Mouse (Mus musculus) liver, adult (tissue): ENCODE measurements around the gene Marveld2.

Experiments
- GATA4 ChIP-seq: IDR thresholded peaks from 2 replicates; pipeline ENCODE4 v1.6.1; 2014; ENCODE audit warnings: mild to moderate bottlenecking, low read length; ENCODE audit not compliant: insufficient replicate concordance

The Marveld2 gene

DNA sequence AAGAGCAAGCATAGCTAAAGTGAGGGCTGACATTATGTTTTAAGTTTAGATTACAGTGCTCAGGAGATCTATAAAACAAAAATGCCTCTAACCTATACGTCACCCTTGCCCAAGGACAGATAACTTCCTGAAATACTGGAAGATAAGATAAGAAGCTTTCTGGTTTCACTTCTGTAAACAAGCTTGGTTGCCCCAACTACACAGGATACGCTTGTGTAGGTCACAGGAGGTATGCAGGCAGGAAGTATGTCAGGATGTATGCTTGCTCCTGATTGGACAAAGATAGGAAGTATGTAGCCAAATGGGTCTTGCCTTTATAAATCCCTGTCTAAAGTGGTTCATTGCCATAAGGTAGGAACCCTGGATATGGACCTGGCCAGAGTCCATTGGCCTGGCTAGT, 40.8 kb downstream of the Marveld2 start:
- peak; percentile 72; the same call in 1 of the 2 replicates for TF ChIP-seq GATA4

GRCm38 (mm10) chr13:100570713-100571112, 46.1 kb downstream of the Marveld2 start:
- no peak for TF ChIP-seq GATA4

DNA sequence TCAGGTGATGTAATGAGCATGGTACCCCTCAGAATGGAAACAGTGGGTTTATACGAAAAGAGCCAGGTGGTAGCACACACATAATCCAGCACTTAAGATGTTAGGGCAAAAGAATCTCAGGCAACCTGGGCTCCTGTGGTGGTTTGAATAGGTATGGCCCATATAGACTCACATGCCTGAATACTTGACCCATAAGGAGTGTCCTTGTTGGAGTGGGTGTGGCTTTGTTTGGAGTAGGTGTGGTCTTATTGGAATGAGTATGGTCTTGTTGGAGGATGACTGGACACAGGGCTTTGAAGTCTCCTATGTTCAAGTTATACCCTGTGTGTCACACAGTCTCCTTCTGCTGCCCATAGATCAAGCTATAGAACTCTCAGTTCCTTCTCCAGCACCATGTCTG, 48.4 kb downstream of the Marveld2 start:
- no peak for TF ChIP-seq GATA4

DNA sequence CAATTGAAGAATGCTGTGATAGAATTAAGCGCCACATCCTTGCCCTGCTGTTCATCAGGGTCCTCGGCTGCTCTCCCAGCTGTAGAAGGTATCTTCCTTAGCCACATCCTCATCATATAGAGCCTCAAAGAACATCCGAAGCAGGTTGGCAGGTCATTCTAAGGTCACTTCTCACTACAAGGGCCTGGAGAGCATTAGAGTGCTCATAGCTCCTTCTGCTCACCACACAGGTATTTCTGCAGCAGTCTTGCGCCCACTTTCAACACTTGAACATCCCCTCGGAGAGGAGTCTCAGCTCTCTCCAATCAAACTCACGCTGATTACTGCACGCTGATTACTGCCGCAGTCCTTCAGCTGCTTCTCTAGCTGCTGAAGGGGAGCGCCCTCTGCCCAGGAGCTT, 57.3 kb downstream of the Marveld2 start:
- no peak for TF ChIP-seq GATA4

DNA sequence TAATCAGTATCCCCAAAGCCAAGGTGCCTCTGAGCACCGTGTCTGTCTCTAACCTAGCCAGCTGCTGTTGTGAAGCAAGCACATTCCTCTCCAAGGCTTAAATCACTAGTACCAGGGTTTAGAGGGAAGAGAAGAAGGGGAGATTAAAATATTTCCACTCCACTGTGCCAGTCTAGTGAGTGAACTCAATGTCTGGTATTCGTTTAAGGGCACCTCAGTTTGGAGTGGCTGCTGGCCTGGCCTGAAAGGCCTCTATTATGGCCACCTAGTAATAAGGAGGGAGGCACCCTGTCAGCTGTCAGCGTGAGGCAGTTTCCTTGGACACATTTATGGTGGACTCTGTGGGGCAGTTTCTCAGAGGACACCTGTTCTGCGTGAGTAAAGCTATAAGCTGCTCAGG, 59.8 kb downstream of the Marveld2 start:
- TF ChIP-seq GATA4 = no peak

DNA sequence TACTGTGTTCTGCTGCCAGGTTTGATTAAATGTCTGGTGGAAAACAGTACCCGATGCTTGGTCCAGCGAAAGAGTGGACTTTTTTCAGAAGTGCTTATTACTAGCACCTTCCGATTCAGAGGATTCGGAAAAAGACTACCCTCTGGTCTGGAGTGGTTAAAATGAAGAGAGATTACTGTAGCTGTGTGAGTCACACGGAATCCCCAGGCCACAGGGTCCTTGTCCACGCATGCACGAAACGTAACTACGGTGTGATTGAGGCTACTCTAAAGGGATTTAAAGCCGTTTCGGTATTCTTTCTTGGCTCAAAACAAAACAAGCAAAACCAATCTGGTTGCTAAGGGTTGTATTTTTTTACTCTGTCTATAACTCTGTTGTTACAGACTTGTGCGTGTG, 63.7 kb downstream of the Marveld2 start:
- TF ChIP-seq GATA4 = no peak

DNA sequence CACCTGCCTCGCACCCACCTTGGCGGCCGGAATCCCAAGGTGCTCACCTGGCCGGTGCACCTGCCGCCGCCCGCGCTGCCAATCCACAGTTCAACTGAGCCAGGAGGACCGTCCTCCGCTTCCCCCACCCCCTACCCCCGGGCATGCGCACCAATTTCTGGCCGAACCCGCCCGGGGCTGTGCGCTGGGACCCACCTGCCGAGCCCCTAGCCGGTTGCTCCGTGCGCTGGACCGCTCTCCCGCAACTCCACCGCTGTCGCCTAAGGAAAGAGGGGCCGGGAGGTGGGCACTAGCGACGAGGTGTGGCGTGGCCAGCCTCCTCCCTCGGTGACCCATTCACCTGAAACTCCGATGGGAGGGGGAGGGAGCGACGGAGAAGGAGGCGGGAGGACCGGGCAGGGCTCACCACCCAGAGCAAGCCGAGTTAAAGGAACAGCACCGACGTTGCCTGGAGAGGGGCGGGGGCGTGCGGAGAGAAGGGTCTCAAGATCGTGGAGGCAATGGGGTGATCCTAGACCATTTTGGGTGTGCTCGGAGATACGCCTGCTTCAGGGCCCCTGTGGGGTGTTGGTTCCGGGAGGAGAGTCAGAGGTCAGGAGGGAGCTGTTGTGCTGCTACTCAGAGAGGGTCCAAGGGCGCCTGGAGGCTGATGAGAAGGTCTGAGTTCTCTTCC, 64.3 kb downstream of the Marveld2 start, which contains the start of gene Ocln:
Gene Ocln, minus strand, starts transcription at position 350 of the 673 bp plus-strand sequence.
- no peak for TF ChIP-seq GATA4

DNA sequence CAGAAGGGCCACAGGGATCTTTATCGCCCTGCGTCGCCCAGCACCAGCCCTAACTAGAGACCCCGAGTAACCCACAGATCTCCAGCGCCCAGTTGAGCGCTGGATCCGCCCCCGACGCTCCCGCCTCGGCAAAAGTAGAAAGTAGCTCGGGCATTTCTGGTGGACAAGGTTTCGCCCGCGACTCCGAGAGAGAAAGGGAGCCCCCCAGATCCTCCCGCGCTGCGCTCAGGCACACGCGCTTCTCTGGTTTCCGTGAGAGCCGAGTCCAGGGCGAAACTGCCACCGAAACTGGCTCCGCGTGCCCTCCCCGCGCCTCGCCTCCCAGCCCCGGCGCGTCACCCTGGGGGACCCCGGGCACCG, 64.8 kb downstream of the Marveld2 start:
- no peak for TF ChIP-seq GATA4

DNA sequence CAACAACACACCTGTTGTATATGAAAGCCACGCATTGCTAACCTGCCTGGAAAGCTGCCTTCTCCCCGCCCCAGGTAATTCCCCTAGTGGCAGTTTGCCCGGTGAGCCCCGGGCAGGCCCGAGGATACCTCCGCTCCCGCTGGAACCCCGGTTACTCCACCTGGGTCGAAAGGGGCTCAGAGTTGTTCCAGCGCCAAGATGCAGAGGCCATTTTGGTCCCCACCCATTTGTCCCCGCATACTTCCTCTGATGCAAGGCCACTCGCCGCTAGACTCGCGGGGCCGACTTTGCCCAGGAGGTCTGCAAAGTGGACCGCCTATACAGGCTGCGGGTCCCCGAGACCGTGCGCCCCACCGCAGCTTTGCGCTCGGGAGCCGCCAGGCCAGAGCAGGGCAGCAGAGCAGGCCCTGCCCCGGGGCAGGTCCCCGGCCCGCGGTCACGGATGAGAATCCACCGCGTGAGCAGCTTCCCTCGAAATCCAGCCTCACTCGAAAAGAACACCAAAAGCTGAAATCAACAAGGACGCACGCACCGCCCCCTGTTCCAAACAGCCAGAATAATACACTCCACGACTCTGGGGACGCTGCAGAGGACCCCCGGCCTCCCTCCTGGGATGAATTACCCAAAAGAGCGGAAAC, 65.3 kb downstream of the Marveld2 start:
- TF ChIP-seq GATA4 = no peak

GRCm38 (mm10) chr13:100547269-100547668, 69.5 kb downstream of the Marveld2 start:
- no peak for TF ChIP-seq GATA4
